Comparison of ENCODE assay signal across 8 mouse cellular contexts in the genomic region with DNA sequence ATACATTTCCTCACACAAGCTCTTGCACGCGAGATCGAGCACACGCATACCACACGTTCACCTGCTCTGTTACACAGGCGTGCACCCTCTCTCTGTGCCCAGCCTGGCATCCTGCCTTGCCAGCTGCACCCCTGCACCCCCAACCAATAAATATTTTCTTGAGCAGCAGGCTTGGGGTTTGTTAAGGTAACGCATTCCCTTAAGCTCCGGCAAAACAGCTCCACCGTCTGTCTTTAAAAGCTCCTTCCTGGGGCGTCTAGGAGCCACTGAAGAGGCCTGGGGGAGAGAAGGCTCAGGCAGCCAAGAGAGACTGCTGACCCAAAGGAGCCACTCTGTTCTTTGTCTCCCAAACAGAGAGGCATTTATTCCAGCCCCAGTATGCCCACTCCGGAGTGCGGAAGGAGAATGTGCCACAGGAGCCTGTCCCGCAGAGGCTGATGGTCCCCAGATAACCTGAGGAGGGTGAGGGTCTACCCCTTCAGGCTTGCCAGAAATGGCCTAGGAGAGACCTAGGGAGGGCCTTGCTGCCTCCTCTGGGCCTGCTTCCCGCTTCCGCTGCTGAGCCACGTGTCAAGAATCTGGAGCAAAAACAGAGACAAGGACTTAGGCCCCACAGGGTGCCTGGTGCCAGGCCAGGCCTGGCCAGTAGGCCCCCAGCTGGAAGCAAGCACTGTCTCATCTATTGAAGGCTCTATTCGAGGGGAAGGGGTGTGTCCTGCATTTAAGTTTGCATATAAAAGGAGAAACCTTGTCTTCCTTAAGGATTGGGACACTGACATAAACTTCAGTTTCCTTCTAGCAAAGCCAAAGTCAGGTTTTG. TPM values are rescaled to one million over a fixed set of nuclear protein-coding genes. Genes with fewer than 3 reads are reported as not detected.
DNase-seq lines count a peak whose midpoint lies in the region; ATAC-seq and TF ChIP-seq lines count a peak whose summit lies in the region.

No protein-coding gene starts in this region.

- H3K36me3 ChIP-seq in heart, embryonic 13.5 days: no peaks in the 10 kb centered on the region

- TF ChIP-seq CTCF in gastrocnemius, adult 2 months (IDR thresholded peaks at IDR 0.05): no peak
- TF ChIP-seq CTCF in lung, adult 2 months (IDR thresholded peaks at IDR 0.05; ENCODE audit: insufficient read depth, low read length): no peak

- no peaks in the 10 kb centered on the region for H3K9me3 ChIP-seq in heart, embryonic 13.5 days

- no peak for TF ChIP-seq POLR2A in lung, adult 2 months (IDR thresholded peaks at IDR 0.05; ENCODE audit: borderline replicate concordance, extremely low read depth, low read depth, low read length)

- H3K4me1 ChIP-seq in heart, embryonic 13.5 days: peaks cover 56% of the 10 kb centered on the region
- H3K4me1 ChIP-seq in lung, adult 2 months (ENCODE audit: control insufficient read depth, insufficient read depth, low read length): peaks cover 26% of the 10 kb centered on the region

- ATAC-seq in heart, embryonic 13.5 days (ENCODE audit: extremely low read depth, insufficient number of reproducible peaks, low FRiP score, low TSS enrichment): no peak
- ATAC-seq in monocyte, adult 5-6 weeks (replicated peaks; ENCODE audit: insufficient number of reproducible peaks, low FRiP score, low TSS enrichment, poor library complexity, severe bottlenecking): no peak

- intact Hi-C loops in gastrocnemius, adult 2 months (cut with DNase I): no loop called here

- H3K4me2 ChIP-seq in heart, embryonic 13.5 days: peak overlapping the region; percentile 94

- H3K4me3 ChIP-seq in gastrocnemius, adult 2 months: peak overlapping the region; percentile 96
- H3K4me3 ChIP-seq in heart, embryonic 13.5 days: peak overlapping the region; percentile 78
- peak overlapping the region; percentile 82 for H3K4me3 ChIP-seq in lung, adult 2 months (replicated peaks; ENCODE audit: extremely low read depth, low read depth, low read length)

- peak overlapping the region; percentile 92 for H3K27ac ChIP-seq in gastrocnemius, adult 2 months
- H3K27ac ChIP-seq in heart, embryonic 13.5 days (replicated peaks): peak overlapping the region; percentile 74

- DNase-seq in gastrocnemius, adult 2 months: peak; percentile 30
- no peak for DNase-seq in gastrocnemius, postnatal 4 days (ENCODE audit: low spot score in 2 of 2)
- peak; percentile 33 to 40 for DNase-seq in cerebellum, postnatal 14 days
- peak; percentile 58 for DNase-seq in kidney, postnatal 14 days
- DNase-seq in lung, adult 2 months: peak; percentile 38
- peak; percentile 44 for DNase-seq in right cerebral cortex, adult 18-20 months

- WGBS in heart, embryonic 13.5 days: 21% methylated on average over 17 of the region's 17 CpGs
- 19% methylated on average over 17 of the region's 17 CpGs for WGBS in lung, adult 2 months

- H3K9ac ChIP-seq in heart, embryonic 13.5 days: peak overlapping the region; percentile 93

- H3K27me3 ChIP-seq in heart, embryonic 13.5 days (replicated peaks): peaks cover 14% of the 10 kb centered on the region; the same call in 1 of the 2 replicates

RNA-seq across cellular contexts. Expression of gene Kifc3, which starts 59.4 kb away (rescaled TPM):
- 10 to 100 TPM in 1 of 2 experiments, 1 to 10 TPM in 1; 5.2 to 11.4 TPM for total RNA-seq in gastrocnemius, adult 2 months (2021)
- 10 to 100 TPM; 39.0 to 40.9 TPM for total RNA-seq in gastrocnemius, postnatal 4 days (2021)
- polyA plus RNA-seq in heart, embryonic 13.5 days (2015; fragmentation: Nextera tagmentation; extraction: Ambion mirVana): 10.6 and 12.1 TPM in 2 replicates
- polyA plus RNA-seq in lung, adult 2 months (2012; rRNA removed): 93.2 and 95.3 TPM in 2 replicates
- 21.9 to 28.7 TPM (median 25.8 TPM) in 3 replicates for total RNA-seq in monocyte, adult 5-6 weeks (2017)

Comparison
In these comparisons a context has a peak if more than half of its experiments do, and no peak if none do; other contexts are left out.
1. DNase-seq: peak in gastrocnemius, adult 2 months (single experiment), cerebellum, postnatal 14 days (2 of 2), kidney, postnatal 14 days (single experiment), lung, adult 2 months (single experiment) and right cerebral cortex, adult 18-20 months (single experiment); none in gastrocnemius, postnatal 4 days (0 of 2).
2. Peak in every context shown above with its lines, with median percentiles within 50 percentile points of each other: H3K4me3 ChIP-seq.